In genomic region chr10:21793641-21794040, GRCm38 (mm10) we compare ENCODE assay signal across 25 mouse cellular contexts.
DNase-seq lines count a peak whose midpoint lies in the region; ATAC-seq lines count a peak whose summit lies in the region.
"Had no signal": no experiment of that assay in that cellular context is flagged by ENCODE, and none has a peak within 500 bp of the region (broad histone marks: within the 10 kb centered on the region; RNA-seq: fewer than 3 reads in every experiment).

No protein-coding gene starts in this region.

- no peaks in the 10 kb centered on the region for H3K27me3 ChIP-seq in forebrain, embryonic 16.5 days (replicated peaks; ENCODE audit: control insufficient read depth, insufficient read depth, low read length)
- H3K27me3 ChIP-seq in forebrain, embryonic 14.5 days (replicated peaks; ENCODE audit: control insufficient read depth, insufficient read depth, low read length) = no peaks in the 10 kb centered on the region
- H3K27me3 ChIP-seq: liver, embryonic 15.5 days; lung, embryonic 15.5 days; midbrain, embryonic 13.5 days had no signal

- WGBS in forebrain, embryonic 16.5 days = 75% methylated on average over 11 of the region's 11 CpGs
- 77% methylated on average over 11 of the region's 11 CpGs for WGBS in forebrain, embryonic 14.5 days

- H3K9me3 ChIP-seq in forebrain, embryonic 16.5 days (ENCODE audit: control insufficient read depth, low read length) = no peaks in the 10 kb centered on the region
- H3K9me3 ChIP-seq in forebrain, embryonic 14.5 days (replicated peaks; ENCODE audit: control insufficient read depth, low read length) = no peaks in the 10 kb centered on the region
- H3K9me3 ChIP-seq: heart, embryonic 10.5 days; limb, embryonic 10.5 days; liver, embryonic 15.5 days; lung, embryonic 15.5 days; megakaryocyte, embryonic 14.5 days; midbrain, embryonic 13.5 days had no signal

- no peak overlapping the region for H3K9ac ChIP-seq in forebrain, embryonic 16.5 days (replicated peaks; ENCODE audit: low read depth, low read length)
- H3K9ac ChIP-seq in forebrain, embryonic 14.5 days (ENCODE audit: low read length) = no peak overlapping the region
- H3K9ac ChIP-seq: hindbrain, embryonic 14.5 days; liver, embryonic 15.5 days; lung, embryonic 15.5 days; midbrain, embryonic 13.5 days had no signal

- DNase-seq in forebrain, embryonic 14.5 days (ENCODE audit: low spot score) = no peak
- peak; percentile 59 to 75 for DNase-seq in layer of hippocampus, adult 18-20 months (ENCODE audit: low spot score in 2 of 2)
- DNase-seq in layer of hippocampus, adult 9-10 months (ENCODE audit: low spot score) = no peak
- DNase-seq in brain, adult 2 months (ENCODE audit: low read depth, low spot score) = peak; percentile 70
- DNase-seq in layer of hippocampus, adult 9-11 months = peak; percentile 71
- DNase-seq in kidney, adult 11 months = no peak
- DNase-seq: adrenal gland, postnatal 36 days; cerebellum, adult 18-20 months; cerebellum, postnatal 14 days; gastrocnemius, postnatal 10 days; heart, postnatal 4 days; kidney, adult 9 months; kidney, postnatal 14 days; liver; lung, postnatal 36 days had no signal

- H3K4me1 ChIP-seq in forebrain, embryonic 16.5 days (replicated peaks; ENCODE audit: control insufficient read depth, insufficient read depth, low read length) = peaks cover 3% of the 10 kb centered on the region
- H3K4me1 ChIP-seq in forebrain, embryonic 14.5 days (ENCODE audit: control insufficient read depth, insufficient read depth, low read length) = no peaks in the 10 kb centered on the region
- H3K4me1 ChIP-seq: liver, embryonic 15.5 days; lung, embryonic 15.5 days had no signal

- no peak overlapping the region; the same call in 1 of the 2 replicates for H3K4me2 ChIP-seq in forebrain, embryonic 16.5 days (ENCODE audit: low read length)
- H3K4me2 ChIP-seq in forebrain, embryonic 14.5 days (ENCODE audit: low read length) = no peak overlapping the region
- H3K4me2 ChIP-seq: hindbrain, embryonic 14.5 days; liver, embryonic 15.5 days; lung, embryonic 15.5 days; midbrain, embryonic 13.5 days had no signal

- peak overlapping the region; percentile 41; the same call in 1 of the 2 replicates for H3K27ac ChIP-seq in forebrain, embryonic 16.5 days (ENCODE audit: low read length)
- no peak overlapping the region for H3K27ac ChIP-seq in forebrain, embryonic 14.5 days (ENCODE audit: low read depth, low read length)
- H3K27ac ChIP-seq: heart, embryonic 10.5 days; hindbrain, embryonic 14.5 days; limb, embryonic 10.5 days; liver, embryonic 15.5 days; lung, embryonic 15.5 days; midbrain, embryonic 13.5 days had no signal

- H3K4me3 ChIP-seq in forebrain, embryonic 16.5 days (replicated peaks; ENCODE audit: low read length) = no peak overlapping the region
- H3K4me3 ChIP-seq in forebrain, embryonic 14.5 days (ENCODE audit: low read depth, low read length) = no peak overlapping the region
- H3K4me3 ChIP-seq: heart, embryonic 10.5 days; limb, embryonic 10.5 days; liver, embryonic 15.5 days; lung, embryonic 15.5 days; megakaryocyte, embryonic 14.5 days; midbrain, embryonic 13.5 days had no signal

- peak; percentile 68 for ATAC-seq in forebrain, embryonic 16.5 days
- no peak for ATAC-seq in forebrain, embryonic 14.5 days
- ATAC-seq: CD4-positive, CD25-positive, alpha-beta regulatory T cell, adult 4 months; inflammation-experienced regulatory T-cells, adult 6 months; midbrain, embryonic 13.5 days had no signal

- H3K36me3 ChIP-seq in forebrain, embryonic 16.5 days (ENCODE audit: control insufficient read depth, insufficient read depth) = no peaks in the 10 kb centered on the region
- H3K36me3 ChIP-seq in forebrain, embryonic 14.5 days (ENCODE audit: control insufficient read depth, insufficient read depth, low read length) = no peaks in the 10 kb centered on the region
- H3K36me3 ChIP-seq: heart, embryonic 10.5 days; limb, embryonic 10.5 days; liver, embryonic 15.5 days; lung, embryonic 15.5 days; midbrain, embryonic 13.5 days had no signal

Comparison
In these comparisons a context has a peak if more than half of its experiments do, and no peak if none do; other contexts are left out.
1. DNase-seq: peak in layer of hippocampus, adult 18-20 months (2 of 2), brain, adult 2 months (single experiment) and layer of hippocampus, adult 9-11 months (single experiment); none in forebrain, embryonic 14.5 days (single experiment), layer of hippocampus, adult 9-10 months (single experiment) and kidney, adult 11 months (single experiment).